Mouse (Mus musculus) left cerebral cortex, adult 2 months (tissue): Measurements from ENCODE around the gene Atp1b4. TPM values are rescaled to one million over a fixed set of nuclear protein-coding genes. Genes with fewer than 3 reads are reported as not detected.
"Not testable (repeated sequence)": the region's sequence is repeated elsewhere in the genome, so short reads cannot be mapped to it uniquely, and the experiment has no call there.

Source experiments
- DNase-seq, 2 experiments: peaks; one replicate each; pipeline ENCODE4 v3.0.0; 2021 to 2022; ENCODE audit warnings: low spot score in 2 of 2, mixed read lengths in 1 of 2; ENCODE audit errors: extremely low spot score in 1 of 2
- H3K27ac ChIP-seq: fragments of 200-600 bp; 2 replicates; pipeline ENCODE4 v1.8.1; 2022
- H3K4me3 ChIP-seq: fragments of 200-600 bp; 2 replicates; pipeline ENCODE4 v1.8.1; 2022
- CTCF ChIP-seq: fragments of 200-600 bp; IDR thresholded peaks from 2 replicates; pipeline ENCODE4 v1.8.1; 2022; ENCODE audit warnings: antibody characterized with exemption, mild to moderate bottlenecking, moderate library complexity
- intact Hi-C: fragments of 180-260 bp; cut with DNase I; formaldehyde crosslinking; loops from one replicate; pipeline ENCODE4 v1.15.1; 2025
- long read RNA-seq, 2 experiments: library from polyadenylated mRNA; stranded (forward); transcript quantifications; one replicate each; pipeline ENCODE4 v2.0.0; 2021; ENCODE audit warnings: borderline mapping rate in 2 of 2
- total RNA-seq, 2 experiments: library from RNA; stranded (reverse); gene quantifications; 2 replicates each; pipeline ENCODE4 v1.2.3; 2021

Atp1b4 gene
- not detected for total RNA-seq
- long read RNA-seq, experiment 1: 0 reads
- long read RNA-seq, experiment 2: 0 reads

DNA sequence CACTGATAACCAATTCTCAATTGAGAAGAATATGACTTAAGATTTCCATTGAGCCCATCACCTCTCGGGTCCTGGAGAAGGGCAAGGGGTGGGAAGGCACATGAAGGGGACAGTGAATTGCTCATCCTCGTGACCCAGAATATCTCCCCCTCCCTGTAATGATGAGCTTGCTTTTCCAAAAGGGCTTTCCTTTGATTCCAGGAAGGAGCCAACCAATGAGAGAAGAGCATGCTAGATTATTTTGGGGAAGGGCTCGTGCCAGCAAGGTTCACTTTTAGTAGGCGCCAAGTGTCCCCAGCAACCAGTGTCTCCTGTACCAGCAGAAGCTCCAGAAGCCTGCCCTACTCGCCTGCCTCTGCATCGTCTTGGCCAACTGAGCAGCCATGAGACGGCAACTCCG, at the start of gene Atp1b4:
Gene Atp1b4 (plus strand): TSS at position 301 of the 400 bp plus-strand sequence.
- no peak for TF ChIP-seq CTCF
- intact Hi-C loops: no loop called here
- H3K27ac ChIP-seq: no peak within 1 kb of the TSS
- no peak for DNase-seq
- no peak within 1 kb of the TSS for H3K4me3 ChIP-seq

DNA sequence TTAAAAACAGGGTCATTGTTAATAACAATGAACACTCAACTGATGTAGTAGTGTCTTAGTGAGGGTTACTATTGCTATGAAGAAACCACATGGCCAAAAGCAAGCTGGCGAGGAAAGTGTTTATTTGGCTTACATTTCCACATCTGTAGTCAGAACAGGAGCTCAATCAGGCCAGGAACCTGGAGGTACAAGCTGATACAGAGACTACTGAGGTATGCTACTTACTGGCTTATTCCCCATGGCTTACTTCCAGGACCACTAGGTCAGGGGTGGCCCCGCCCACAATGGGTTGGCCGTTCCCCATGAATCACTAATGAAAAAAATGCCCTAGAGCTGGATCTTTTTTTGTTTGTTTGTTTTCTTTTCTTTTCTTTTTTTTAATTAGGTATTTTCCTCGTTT, 7.4 kb upstream of the Atp1b4 start:
- intact Hi-C loops: no loop called here
- no peak for DNase-seq
- TF ChIP-seq CTCF: no peak

DNA sequence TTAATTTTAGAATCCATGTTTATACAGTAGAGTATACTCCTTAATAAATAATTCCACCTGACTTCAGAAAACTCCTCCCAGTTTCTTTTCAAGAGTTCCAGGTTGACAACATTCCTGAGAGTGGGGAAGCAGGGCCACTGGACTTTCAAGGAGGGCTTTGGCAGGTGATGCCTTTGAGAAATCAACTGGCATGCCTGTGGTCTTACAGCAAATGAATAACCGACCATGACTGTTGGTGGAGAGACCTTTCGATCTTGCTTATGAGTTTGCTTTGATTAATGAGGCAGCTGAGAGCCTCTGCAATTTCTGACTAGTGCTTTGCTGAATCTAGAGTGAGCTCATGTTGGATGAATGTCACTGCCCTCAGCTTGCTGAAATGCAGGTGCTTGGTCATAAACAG, 4.9 kb upstream of the Atp1b4 start:
- no peak overlapping the region for H3K27ac ChIP-seq
- intact Hi-C loops: no loop called here
- no peak for TF ChIP-seq CTCF
- no peak overlapping the region for H3K4me3 ChIP-seq
- no peak for DNase-seq

More for the DNA sequence above, 7.4 kb upstream of the Atp1b4 start:
- H3K27ac ChIP-seq: no peak overlapping the region
- no peak overlapping the region for H3K4me3 ChIP-seq

- TF ChIP-seq CTCF: no peak
- DNase-seq: peak in 1 of 2 experiments; percentile 7
- no peak overlapping the region for H3K4me3 ChIP-seq
- intact Hi-C loops: no loop called here
- no peak overlapping the region for H3K27ac ChIP-seq
Measured at GRCm38 (mm10) chrX:38312910-38313625, 2.9 kb upstream of the Atp1b4 start.

- H3K27ac ChIP-seq: no peak overlapping the region
- intact Hi-C loops: no loop called here
Measured at GRCm38 (mm10) chrX:38313626-38314210, 2.3 kb upstream of the Atp1b4 start.

DNA sequence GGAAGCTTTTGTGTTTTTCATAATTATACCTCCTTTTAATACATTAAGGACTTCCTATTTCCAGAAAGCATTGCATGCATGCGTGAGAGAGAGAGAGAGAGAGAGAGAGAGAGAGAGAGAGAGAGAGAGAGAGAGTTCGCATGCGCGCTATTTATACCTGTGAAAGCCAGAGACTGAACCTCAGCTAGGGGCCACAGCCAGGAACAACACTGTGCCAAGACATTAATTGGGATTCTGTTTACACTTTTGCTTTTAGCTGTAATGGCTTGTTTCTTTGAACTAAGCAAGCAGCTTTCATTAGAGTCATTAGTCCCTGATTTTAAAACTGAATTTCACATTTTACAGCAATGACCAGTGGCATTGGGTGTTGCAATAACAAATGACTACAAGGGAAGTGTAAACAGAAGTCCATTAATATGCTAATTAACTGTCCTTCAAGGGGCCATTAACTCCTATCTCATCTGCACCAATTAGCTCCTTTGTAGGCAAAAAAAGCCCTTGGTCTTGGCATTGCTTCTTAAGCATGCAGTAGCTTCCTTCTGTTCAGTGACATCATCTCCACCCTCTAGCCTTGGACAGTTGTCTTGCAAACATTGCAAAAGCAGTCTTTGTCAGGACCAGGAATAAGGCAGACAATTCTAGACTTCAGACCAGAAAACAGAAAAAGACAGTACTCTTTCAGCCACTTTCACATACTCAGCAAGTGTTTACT, 14.9 kb downstream of the Atp1b4 start:
- intact Hi-C loops: no loop called here
- no peak for TF ChIP-seq CTCF
- no peak for DNase-seq

More at GRCm38 (mm10) chrX:38313626-38314210, 2.3 kb upstream of the Atp1b4 start:
- H3K4me3 ChIP-seq: no peak overlapping the region
- no peak for DNase-seq
- TF ChIP-seq CTCF: no peak

GRCm38 (mm10) chrX:38334329-38335279, 18.6 kb downstream of the Atp1b4 start:
- Histone ChIP-seq H3K4me3 (no peak overlapping the region), H3K27ac (no peak overlapping the region)
- peak; percentile 36 for TF ChIP-seq CTCF
- intact Hi-C loops: loop anchor here (5.0 kb wide), 1 partner anchor 98 kb away; no protein-coding TSS in a partner anchor
- no peak for DNase-seq

More for the DNA sequence above, 14.9 kb downstream of the Atp1b4 start:
- H3K4me3 ChIP-seq: no peak overlapping the region
- H3K27ac ChIP-seq: no peak overlapping the region

GRCm38 (mm10) chrX:38362016-38362415, 46.0 kb downstream of the Atp1b4 start:
- DNase-seq: no peak
- intact Hi-C loops: no loop called here
- H3K4me3 ChIP-seq: no peak overlapping the region

DNA sequence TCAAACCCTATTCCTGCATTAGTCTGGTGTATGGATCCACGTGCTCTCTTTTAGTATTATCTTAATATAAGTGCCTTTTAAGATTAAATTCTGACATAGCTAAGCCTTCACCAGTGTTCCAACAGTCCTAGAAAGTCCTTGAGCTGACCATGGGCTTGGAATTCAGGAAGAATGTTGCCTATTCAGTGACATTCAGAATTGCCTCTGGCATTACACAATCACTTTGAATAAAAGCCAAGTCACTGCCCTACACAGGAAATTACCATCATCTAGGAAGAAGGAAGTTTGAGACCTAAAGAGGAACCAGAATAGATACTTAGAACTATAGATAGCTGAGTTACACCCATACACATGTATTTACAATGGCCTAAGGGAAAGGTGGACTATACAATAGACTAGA, 48.6 kb downstream of the Atp1b4 start:
- H3K27ac ChIP-seq, H3K4me3 ChIP-seq, intact Hi-C loops, DNase-seq: not testable (repeated sequence)

More at GRCm38 (mm10) chrX:38362016-38362415, 46.0 kb downstream of the Atp1b4 start:
- no peak for TF ChIP-seq CTCF
- H3K27ac ChIP-seq: no peak overlapping the region

DNA sequence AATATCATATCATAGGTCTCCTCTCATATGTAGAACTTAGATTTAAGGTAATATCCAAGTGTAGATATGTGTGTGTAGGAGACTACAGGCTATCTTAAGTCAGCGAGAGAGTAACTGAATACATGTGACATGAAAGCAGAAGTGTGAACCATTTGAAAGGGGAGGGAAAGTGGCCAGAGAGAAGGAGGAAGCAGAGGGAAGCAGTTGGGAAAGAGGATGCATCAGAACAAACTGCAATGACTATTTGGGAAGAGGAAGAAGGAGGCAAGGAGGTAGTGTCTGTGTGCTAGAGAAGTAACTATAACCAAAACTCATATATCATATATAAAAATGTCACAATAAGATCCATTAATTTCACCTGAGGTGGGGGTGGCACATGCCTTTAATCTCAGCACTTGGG, 57.2 kb downstream of the Atp1b4 start:
- DNase-seq, H3K27ac ChIP-seq, H3K4me3 ChIP-seq, intact Hi-C loops: not testable (repeated sequence)

Other genes starting within 250 kb of the Atp1b4 start
- not detected for gene Rhox10, start 249.7 kb upstream of the Atp1b4 start, total RNA-seq
- not detected for gene Rhox11, start 231.0 kb upstream of the Atp1b4 start, total RNA-seq
- gene Rhox12, start 205.3 kb upstream of the Atp1b4 start, total RNA-seq: not detected
- not detected for gene Rhox13, start 195.0 kb upstream of the Atp1b4 start, total RNA-seq
- gene Zbtb33, start 126.4 kb upstream of the Atp1b4 start, total RNA-seq: 10 to 100 TPM; 23.1 to 24.1 TPM
- gene Tmem255a, start 63.7 kb upstream of the Atp1b4 start, total RNA-seq: 10 to 100 TPM; 16.9 to 26.7 TPM
- 10 to 100 TPM; 66.9 to 75.4 TPM for gene Lamp2, start 140.3 kb downstream of the Atp1b4 start, total RNA-seq